Mouse (Mus musculus): ENCODE results near the gene 2700049A03Rik.

2700049A03Rik gene

GRCm38 (mm10) chr12:71183736-71184135 is 47.1 kb downstream of the 2700049A03Rik start:
- DNase-seq (ENCODE audit: low spot score): no peak

- DNase-seq (ENCODE audit: low spot score): no peak
Measured at GRCm38 (mm10) chr12:71184396-71184795, 47.7 kb downstream of the 2700049A03Rik start.

GRCm38 (mm10) chr12:71192705-71193104 is 56.1 kb downstream of the 2700049A03Rik start:
- DNase-seq (ENCODE audit: low spot score): no peak

GRCm38 (mm10) chr12:71197671-71198070 is 61.0 kb downstream of the 2700049A03Rik start:
- peak; percentile 60 for DNase-seq (ENCODE audit: low spot score)

- DNase-seq (ENCODE audit: low spot score): no peak
Measured at GRCm38 (mm10) chr12:71201753-71202152, 65.1 kb downstream of the 2700049A03Rik start.

GRCm38 (mm10) chr12:71204303-71204702 is 67.7 kb downstream of the 2700049A03Rik start:
- DNase-seq (ENCODE audit: low spot score): peak; percentile 13

- no peak for DNase-seq (ENCODE audit: low spot score)
Measured at GRCm38 (mm10) chr12:71217191-71217590, 80.5 kb downstream of the 2700049A03Rik start.

GRCm38 (mm10) chr12:71217866-71218522 is 81.3 kb downstream of the 2700049A03Rik start:
- DNase-seq (ENCODE audit: low spot score): no peak

GRCm38 (mm10) chr12:71222761-71223160 is 86.1 kb downstream of the 2700049A03Rik start:
- DNase-seq (ENCODE audit: low spot score): no peak

GRCm38 (mm10) chr12:71227769-71228168 is 91.1 kb downstream of the 2700049A03Rik start:
- DNase-seq (ENCODE audit: low spot score): no peak

- no peak for DNase-seq (ENCODE audit: low spot score)
Measured at GRCm38 (mm10) chr12:71228925-71229649, 92.4 kb downstream of the 2700049A03Rik start.

GRCm38 (mm10) chr12:71231561-71231960 is 94.9 kb downstream of the 2700049A03Rik start:
- DNase-seq (ENCODE audit: low spot score): no peak

GRCm38 (mm10) chr12:71233426-71233825 is 96.8 kb downstream of the 2700049A03Rik start:
- DNase-seq (ENCODE audit: low spot score): peak; percentile 56

- no peak for DNase-seq (ENCODE audit: low spot score)
Measured at GRCm38 (mm10) chr12:71237074-71237473, 100.4 kb downstream of the 2700049A03Rik start.

GRCm38 (mm10) chr12:71242791-71243190 is 106.1 kb downstream of the 2700049A03Rik start:
- no peak for DNase-seq (ENCODE audit: low spot score)

GRCm38 (mm10) chr12:71244766-71245390 is 108.2 kb downstream of the 2700049A03Rik start:
- DNase-seq (ENCODE audit: low spot score): no peak

GRCm38 (mm10) chr12:71247191-71247590 is 110.5 kb downstream of the 2700049A03Rik start:
- no peak for DNase-seq (ENCODE audit: low spot score)

- no peak for DNase-seq (ENCODE audit: low spot score)
Measured at GRCm38 (mm10) chr12:71249348-71249747, 112.7 kb downstream of the 2700049A03Rik start.

GRCm38 (mm10) chr12:71252509-71253167 is 116.0 kb downstream of the 2700049A03Rik start:
- DNase-seq (ENCODE audit: low spot score): peak; percentile 23

- DNase-seq (ENCODE audit: low spot score): no peak
Measured at GRCm38 (mm10) chr12:71254779-71255178, 118.1 kb downstream of the 2700049A03Rik start.

- no peak for DNase-seq (ENCODE audit: low spot score)
Measured at GRCm38 (mm10) chr12:71258196-71258920, 121.7 kb downstream of the 2700049A03Rik start.

GRCm38 (mm10) chr12:71264211-71264610 is 127.6 kb downstream of the 2700049A03Rik start:
- no peak for DNase-seq (ENCODE audit: low spot score)
